Mouse (Mus musculus): ENCODE results near the gene Cptp. TPM values are rescaled to one million over a fixed set of nuclear protein-coding genes. Genes with fewer than 3 reads are reported as not detected.

The Cptp gene
- polyA plus RNA-seq, 1 experiment from 2014 or later, result 9.1 TPM

- no peak for ATAC-seq (ENCODE audit: extremely low read depth, insufficient number of reproducible peaks, low FRiP score, low TSS enrichment)
- no peaks in the 10 kb centered on the region for H3K9me3 ChIP-seq
- H3K4me2 ChIP-seq, result no peak overlapping the region
- H3K4me1 ChIP-seq, result peaks cover 28% of the 10 kb centered on the region
- WGBS, result 72% methylated on average over 2 of the region's 2 CpGs
- H3K27ac ChIP-seq (replicated peaks), result no peak overlapping the region
- H3K9ac ChIP-seq, result no peak overlapping the region
- no peak overlapping the region for H3K4me3 ChIP-seq
- H3K27me3 ChIP-seq (replicated peaks), result no peaks in the 10 kb centered on the region
- H3K36me3 ChIP-seq, result peaks cover 38% of the 10 kb centered on the region
Observed at GRCm38 (mm10) chr4:155851951-155852411, 17.3 kb downstream of the Cptp start.

GRCm38 (mm10) chr4:155851368-155851767, 17.9 kb downstream of the Cptp start:
- H3K9me3 ChIP-seq, result no peaks in the 10 kb centered on the region
- 86% methylated on average over 3 of the region's 3 CpGs for WGBS

GRCm38 (mm10) chr4:155849792-155850451, 19.3 kb downstream of the Cptp start:
- Histone ChIP-seq H3K27me3 (replicated peaks) (no peaks in the 10 kb centered on the region), H3K9ac (no peak overlapping the region), H3K4me1 (peaks cover 35% of the 10 kb centered on the region), H3K9me3 (no peaks in the 10 kb centered on the region), H3K36me3 (peaks cover 17% of the 10 kb centered on the region), H3K27ac (replicated peaks) (no peak overlapping the region), H3K4me2 (no peak overlapping the region), H3K4me3 (no peak overlapping the region)
- WGBS, result 85% methylated on average over 3 of the region's 3 CpGs
- ATAC-seq (ENCODE audit: extremely low read depth, insufficient number of reproducible peaks, low FRiP score, low TSS enrichment), result no peak

More at GRCm38 (mm10) chr4:155851368-155851767, 17.9 kb downstream of the Cptp start:
- H3K4me1 ChIP-seq, result peaks cover 34% of the 10 kb centered on the region
- no peak overlapping the region for H3K4me3 ChIP-seq
- H3K36me3 ChIP-seq, result peaks cover 31% of the 10 kb centered on the region
- no peak overlapping the region for H3K4me2 ChIP-seq
- no peaks in the 10 kb centered on the region for H3K27me3 ChIP-seq (replicated peaks)
- no peak overlapping the region for H3K9ac ChIP-seq
- ATAC-seq (ENCODE audit: extremely low read depth, insufficient number of reproducible peaks, low FRiP score, low TSS enrichment), result no peak
- H3K27ac ChIP-seq (replicated peaks), result no peak overlapping the region

- Histone ChIP-seq H3K4me2 (no peak overlapping the region), H3K27ac (replicated peaks) (no peak overlapping the region), H3K36me3 (peaks cover 14% of the 10 kb centered on the region), H3K9ac (peak overlapping the region; percentile 19; the same call in 1 of the 2 replicates), H3K9me3 (no peaks in the 10 kb centered on the region), H3K4me1 (peaks cover 35% of the 10 kb centered on the region), H3K27me3 (replicated peaks) (no peaks in the 10 kb centered on the region), H3K4me3 (no peak overlapping the region)
- 81% methylated on average over 2 of the region's 2 CpGs for WGBS
- ATAC-seq (ENCODE audit: extremely low read depth, insufficient number of reproducible peaks, low FRiP score, low TSS enrichment), result no peak
Observed at GRCm38 (mm10) chr4:155849391-155849790, 19.8 kb downstream of the Cptp start.

GRCm38 (mm10) chr4:155848434-155849095, 20.7 kb downstream of the Cptp start:
- Histone ChIP-seq H3K4me2 (peak overlapping the region; percentile 98), H3K4me3 (peak overlapping the region; percentile 92), H3K9ac (peak overlapping the region; percentile 97), H3K9me3 (no peaks in the 10 kb centered on the region), H3K27ac (replicated peaks) (no peak overlapping the region), H3K4me1 (peaks cover 35% of the 10 kb centered on the region), H3K27me3 (replicated peaks) (no peaks in the 10 kb centered on the region), H3K36me3 (peaks cover 12% of the 10 kb centered on the region)
- WGBS, result 62% methylated on average over 7 of the region's 7 CpGs
- ATAC-seq (ENCODE audit: extremely low read depth, insufficient number of reproducible peaks, low FRiP score, low TSS enrichment), result no peak

GRCm38 (mm10) chr4:155847591-155848352, 21.5 kb downstream of the Cptp start:
- peak; percentile 6; the same call in 1 of the 2 replicates for ATAC-seq (ENCODE audit: extremely low read depth, insufficient number of reproducible peaks, low FRiP score, low TSS enrichment)
- Histone ChIP-seq H3K36me3 (peaks cover 16% of the 10 kb centered on the region), H3K27me3 (replicated peaks) (no peaks in the 10 kb centered on the region), H3K27ac (replicated peaks) (peak overlapping the region; percentile 70), H3K9ac (peak overlapping the region; percentile 97), H3K4me3 (peak overlapping the region; percentile 92), H3K4me2 (peak overlapping the region; percentile 98), H3K9me3 (no peaks in the 10 kb centered on the region), H3K4me1 (peaks cover 35% of the 10 kb centered on the region)
- WGBS, result 2% methylated on average over 56 of the region's 69 CpGs

GRCm38 (mm10) chr4:155846871-155847578, 22.2 kb downstream of the Cptp start, which contains the start of gene Dvl1:
TSS of gene Dvl1 (plus strand) at chr4:155847402.
- H3K4me2 ChIP-seq, result peak within 1 kb of the TSS; percentile 98
- H3K9me3 ChIP-seq, result no peaks in the 10 kb centered on the region
- 1% methylated on average over 64 of the region's 65 CpGs for WGBS
- H3K36me3 ChIP-seq, result peaks cover 22% of the 10 kb centered on the region
- peak within 1 kb of the TSS; percentile 92 for H3K4me3 ChIP-seq
- peaks cover 35% of the 10 kb centered on the region for H3K4me1 ChIP-seq
- peak; percentile 92 for ATAC-seq (ENCODE audit: extremely low read depth, insufficient number of reproducible peaks, low FRiP score, low TSS enrichment)
- peak within 1 kb of the TSS; percentile 97 for H3K9ac ChIP-seq
- H3K27ac ChIP-seq (replicated peaks), result peak within 1 kb of the TSS; percentile 70
- no peaks in the 10 kb centered on the region for H3K27me3 ChIP-seq (replicated peaks)

GRCm38 (mm10) chr4:155843231-155843630, 26.0 kb downstream of the Cptp start:
- Histone ChIP-seq H3K4me2 (no peak overlapping the region), H3K36me3 (peaks cover 29% of the 10 kb centered on the region), H3K4me1 (peaks cover 49% of the 10 kb centered on the region), H3K9me3 (no peaks in the 10 kb centered on the region), H3K9ac (no peak overlapping the region), H3K27me3 (replicated peaks) (peaks cover 5% of the 10 kb centered on the region; the same call in 1 of the 2 replicates), H3K4me3 (no peak overlapping the region), H3K27ac (replicated peaks) (no peak overlapping the region)
- WGBS, result 84% methylated on average over 5 of the region's 5 CpGs
- ATAC-seq (ENCODE audit: extremely low read depth, insufficient number of reproducible peaks, low FRiP score, low TSS enrichment), result no peak

GRCm38 (mm10) chr4:155841651-155842270, 27.5 kb downstream of the Cptp start:
- ATAC-seq (ENCODE audit: extremely low read depth, insufficient number of reproducible peaks, low FRiP score, low TSS enrichment), result no peak
- Histone ChIP-seq H3K27me3 (replicated peaks) (peaks cover 5% of the 10 kb centered on the region; the same call in 1 of the 2 replicates), H3K4me2 (peak overlapping the region; percentile 86), H3K27ac (replicated peaks) (no peak overlapping the region), H3K9me3 (no peaks in the 10 kb centered on the region), H3K9ac (peak overlapping the region; percentile 83), H3K4me3 (peak overlapping the region; percentile 60), H3K4me1 (peaks cover 54% of the 10 kb centered on the region), H3K36me3 (peaks cover 30% of the 10 kb centered on the region)
- WGBS, result 47% methylated on average over 38 of the region's 38 CpGs

- H3K27ac ChIP-seq (replicated peaks), result no peak overlapping the region; the same call in 1 of the 2 replicates
- peak overlapping the region; percentile 83 for H3K9ac ChIP-seq
- peaks cover 32% of the 10 kb centered on the region for H3K36me3 ChIP-seq
- H3K4me3 ChIP-seq, result peak overlapping the region; percentile 60
- 0 out of 2 replicates have a peak, but pooled peaks have one; percentile 9 for ATAC-seq (ENCODE audit: extremely low read depth, insufficient number of reproducible peaks, low FRiP score, low TSS enrichment)
- peak overlapping the region; percentile 86 for H3K4me2 ChIP-seq
- H3K4me1 ChIP-seq, result peaks cover 49% of the 10 kb centered on the region
- H3K27me3 ChIP-seq (replicated peaks), result peaks cover 5% of the 10 kb centered on the region; the same call in 1 of the 2 replicates
- no peaks in the 10 kb centered on the region for H3K9me3 ChIP-seq
- WGBS, result under 1% methylated on average over 32 of the region's 32 CpGs
Observed at GRCm38 (mm10) chr4:155841003-155841454, 28.2 kb downstream of the Cptp start.
